Mouse (Mus musculus): ENCODE data around the gene Ino80e. TPM values are rescaled to one million over a fixed set of nuclear protein-coding genes. Genes with fewer than 3 reads are reported as not detected.

Gene Ino80e
- polyA plus RNA-seq, 1 experiment from 2014 or later: 94.6 TPM

- Histone ChIP-seq H3K9ac (no peak overlapping the region), H3K4me3 (no peak overlapping the region), H3K36me3 (peaks cover 29% of the 10 kb centered on the region), H3K9me3 (no peaks in the 10 kb centered on the region), H3K4me2 (no peak overlapping the region), H3K27me3 (peaks cover 10% of the 10 kb centered on the region), H3K27ac (replicated peaks) (no peak overlapping the region), H3K4me1 (replicated peaks) (peaks cover 24% of the 10 kb centered on the region)
- WGBS: 86% methylated on average over 6 of the region's 6 CpGs
- no peak for ATAC-seq (ENCODE audit: low FRiP score, low read depth)
These were observed 12.0 kb downstream of the Ino80e start for GRCm38 (mm10) chr7:126850161-126850560.

GRCm38 (mm10) chr7:126848794-126849193 lies 13.4 kb downstream of the Ino80e start:
- ATAC-seq (ENCODE audit: low FRiP score, low read depth): peak; percentile 40; the same call in 1 of the 2 replicates

GRCm38 (mm10) chr7:126847421-126848398 lies 14.5 kb downstream of the Ino80e start:
- H3K4me2 ChIP-seq: peak overlapping the region; percentile 95
- H3K4me1 ChIP-seq (replicated peaks): peaks cover 24% of the 10 kb centered on the region
- no peaks in the 10 kb centered on the region for H3K9me3 ChIP-seq
- H3K27ac ChIP-seq (replicated peaks): peak overlapping the region; percentile 30; the same call in 1 of the 2 replicates
- H3K36me3 ChIP-seq: peaks cover 9% of the 10 kb centered on the region
- ATAC-seq (ENCODE audit: low FRiP score, low read depth): peak; percentile 47
- peak overlapping the region; percentile 64 for H3K9ac ChIP-seq
- WGBS: under 1% methylated on average over 54 of the region's 74 CpGs
- H3K4me3 ChIP-seq: peak overlapping the region; percentile 55
- peaks cover 10% of the 10 kb centered on the region for H3K27me3 ChIP-seq

More at GRCm38 (mm10) chr7:126848794-126849193, 13.4 kb downstream of the Ino80e start:
- H3K4me3 ChIP-seq: peak overlapping the region; percentile 55
- H3K4me1 ChIP-seq (replicated peaks): peaks cover 24% of the 10 kb centered on the region
- 0 out of 2 replicates have a peak overlapping the region, but pooled peaks have one; percentile 30 for H3K27ac ChIP-seq (replicated peaks)
- peaks cover 10% of the 10 kb centered on the region for H3K27me3 ChIP-seq
- peak overlapping the region; percentile 95 for H3K4me2 ChIP-seq
- peak overlapping the region; percentile 64 for H3K9ac ChIP-seq
- peaks cover 20% of the 10 kb centered on the region for H3K36me3 ChIP-seq
- WGBS: 15% methylated on average over 10 of the region's 10 CpGs
- H3K9me3 ChIP-seq: no peaks in the 10 kb centered on the region

- Histone ChIP-seq H3K4me2 (peak within 1 kb of the TSS; percentile 95), H3K4me3 (peak within 1 kb of the TSS; percentile 55), H3K27ac (replicated peaks) (peak within 1 kb of the TSS; percentile 30; the same call in 1 of the 2 replicates), H3K27me3 (peaks cover 10% of the 10 kb centered on the region), H3K4me1 (replicated peaks) (peaks cover 24% of the 10 kb centered on the region), H3K9me3 (no peaks in the 10 kb centered on the region), H3K9ac (peak within 1 kb of the TSS; percentile 64), H3K36me3 (peaks cover 3% of the 10 kb centered on the region; the same call in 1 of the 2 replicates)
- ATAC-seq (ENCODE audit: low FRiP score, low read depth): no peak
- WGBS: 16% methylated on average over 4 of the region's 4 CpGs
These were observed 15.1 kb downstream of the Ino80e start, which contains the start of gene Doc2a for GRCm38 (mm10) chr7:126847116-126847420. Doc2a (plus strand) TSS chr7:126847416.

GRCm38 (mm10) chr7:126845516-126845915 lies 16.7 kb downstream of the Ino80e start:
- peaks cover 10% of the 10 kb centered on the region for H3K27me3 ChIP-seq
- 29% methylated on average over 2 of the region's 2 CpGs for WGBS
- no peak overlapping the region for H3K9ac ChIP-seq
- H3K4me3 ChIP-seq: no peak overlapping the region
- H3K4me2 ChIP-seq: no peak overlapping the region
- H3K36me3 ChIP-seq: no peaks in the 10 kb centered on the region
- ATAC-seq (ENCODE audit: low FRiP score, low read depth): no peak
- no peak overlapping the region for H3K27ac ChIP-seq (replicated peaks)
- H3K4me1 ChIP-seq (replicated peaks): peaks cover 24% of the 10 kb centered on the region
- no peaks in the 10 kb centered on the region for H3K9me3 ChIP-seq

- Histone ChIP-seq H3K4me3 (no peak overlapping the region), H3K9ac (no peak overlapping the region), H3K9me3 (no peaks in the 10 kb centered on the region), H3K4me1 (replicated peaks) (peaks cover 11% of the 10 kb centered on the region), H3K36me3 (no peaks in the 10 kb centered on the region), H3K4me2 (no peak overlapping the region), H3K27me3 (no peaks in the 10 kb centered on the region), H3K27ac (replicated peaks) (no peak overlapping the region)
- 81% methylated on average over 9 of the region's 9 CpGs for WGBS
- ATAC-seq (ENCODE audit: low FRiP score, low read depth): no peak
These were observed 18.9 kb downstream of the Ino80e start for GRCm38 (mm10) chr7:126843276-126843675.

GRCm38 (mm10) chr7:126833294-126833693 lies 28.9 kb downstream of the Ino80e start:
- H3K4me3 ChIP-seq: no peak overlapping the region
- H3K27me3 ChIP-seq: no peaks in the 10 kb centered on the region
- no peak overlapping the region for H3K9ac ChIP-seq
- H3K4me1 ChIP-seq (replicated peaks): peaks cover 16% of the 10 kb centered on the region
- no peak overlapping the region for H3K4me2 ChIP-seq
- WGBS: 100% methylated on average over 1 of the region's 1 CpGs
- no peak overlapping the region for H3K27ac ChIP-seq (replicated peaks)
- H3K9me3 ChIP-seq: no peaks in the 10 kb centered on the region
- no peak for ATAC-seq (ENCODE audit: low FRiP score, low read depth)
- no peaks in the 10 kb centered on the region for H3K36me3 ChIP-seq

GRCm38 (mm10) chr7:126832036-126832598 lies 30.1 kb downstream of the Ino80e start:
- H3K4me1 ChIP-seq (replicated peaks): peaks cover 20% of the 10 kb centered on the region
- peak; percentile 79 for ATAC-seq (ENCODE audit: low FRiP score, low read depth)
- H3K27me3 ChIP-seq: no peaks in the 10 kb centered on the region
- no peak overlapping the region for H3K9ac ChIP-seq
- peak overlapping the region; percentile 27 for H3K4me3 ChIP-seq
- 0 out of 2 replicates have a peak overlapping the region, but pooled peaks have one; percentile 54 for H3K27ac ChIP-seq (replicated peaks)
- no peaks in the 10 kb centered on the region for H3K36me3 ChIP-seq
- H3K9me3 ChIP-seq: no peaks in the 10 kb centered on the region
- WGBS: 2% methylated on average over 21 of the region's 21 CpGs
- peak overlapping the region; percentile 61 for H3K4me2 ChIP-seq

GRCm38 (mm10) chr7:126831539-126831938 lies 30.6 kb downstream of the Ino80e start, which contains the start of gene 4930451I11Rik:
4930451I11Rik (minus strand) TSS chr7:126831639.
- no peaks in the 10 kb centered on the region for H3K36me3 ChIP-seq
- H3K4me2 ChIP-seq: peak within 1 kb of the TSS; percentile 61
- 53% methylated on average over 5 of the region's 5 CpGs for WGBS
- no peaks in the 10 kb centered on the region for H3K27me3 ChIP-seq
- H3K4me3 ChIP-seq: peak within 1 kb of the TSS; percentile 27
- ATAC-seq (ENCODE audit: low FRiP score, low read depth): 0 out of 2 replicates have a peak, but pooled peaks have one; percentile 10
- H3K9me3 ChIP-seq: no peaks in the 10 kb centered on the region
- no peak within 1 kb of the TSS for H3K9ac ChIP-seq
- peaks cover 25% of the 10 kb centered on the region for H3K4me1 ChIP-seq (replicated peaks)
- 0 out of 2 replicates have a peak within 1 kb of the TSS, but pooled peaks have one; percentile 54 for H3K27ac ChIP-seq (replicated peaks)

- Histone ChIP-seq H3K27me3 (no peaks in the 10 kb centered on the region), H3K4me3 (no peak overlapping the region), H3K4me1 (replicated peaks) (peaks cover 52% of the 10 kb centered on the region), H3K4me2 (no peak overlapping the region; the same call in 1 of the 2 replicates), H3K36me3 (no peaks in the 10 kb centered on the region), H3K9me3 (no peaks in the 10 kb centered on the region), H3K27ac (replicated peaks) (no peak overlapping the region), H3K9ac (no peak overlapping the region)
- WGBS: 72% methylated on average over 5 of the region's 5 CpGs
- ATAC-seq (ENCODE audit: low FRiP score, low read depth): no peak
These were observed 36.2 kb downstream of the Ino80e start for GRCm38 (mm10) chr7:126825952-126826351.

- H3K9me3 ChIP-seq: no peaks in the 10 kb centered on the region
- no peaks in the 10 kb centered on the region for H3K36me3 ChIP-seq
- H3K4me1 ChIP-seq (replicated peaks): peaks cover 52% of the 10 kb centered on the region
- no peak overlapping the region for H3K9ac ChIP-seq
- no peaks in the 10 kb centered on the region for H3K27me3 ChIP-seq
- WGBS: 26% methylated on average over 8 of the region's 8 CpGs
- ATAC-seq (ENCODE audit: low FRiP score, low read depth): no peak
- H3K27ac ChIP-seq (replicated peaks): no peak overlapping the region
- peak overlapping the region; percentile 67 for H3K4me2 ChIP-seq
- H3K4me3 ChIP-seq: peak overlapping the region; percentile 76; the same call in 1 of the 2 replicates
These were observed 36.8 kb downstream of the Ino80e start for GRCm38 (mm10) chr7:126825403-126825802.

GRCm38 (mm10) chr7:126823940-126824339 lies 38.2 kb downstream of the Ino80e start:
- H3K27ac ChIP-seq (replicated peaks): peak overlapping the region; percentile 93
- peaks cover 48% of the 10 kb centered on the region for H3K4me1 ChIP-seq (replicated peaks)
- no peaks in the 10 kb centered on the region for H3K9me3 ChIP-seq
- no peaks in the 10 kb centered on the region for H3K36me3 ChIP-seq
- H3K9ac ChIP-seq: peak overlapping the region; percentile 90
- ATAC-seq (ENCODE audit: low FRiP score, low read depth): no peak
- peak overlapping the region; percentile 67 for H3K4me2 ChIP-seq
- H3K27me3 ChIP-seq: no peaks in the 10 kb centered on the region
- peak overlapping the region; percentile 76 for H3K4me3 ChIP-seq
- 5% methylated on average over 10 of the region's 10 CpGs for WGBS
